9 mouse cellular contexts compared by ENCODE assay signal in genomic region chr7:45555787-45556186, GRCm38 (mm10). TPM values are rescaled to one million over a fixed set of nuclear protein-coding genes. Genes with fewer than 3 reads are reported as not detected.
DNase-seq lines count a peak whose midpoint lies in the region; ATAC-seq and TF ChIP-seq lines count a peak whose summit lies in the region.
"Had no signal": no experiment of that assay in that cellular context is flagged by ENCODE, and none has a peak within 500 bp of the region (broad histone marks: within the 10 kb centered on the region; RNA-seq: fewer than 3 reads in every experiment).

No protein-coding gene starts in this region.

- 22% methylated on average over 8 of the region's 8 CpGs for WGBS in kidney, postnatal 0 days
- 24% methylated on average over 8 of the region's 8 CpGs for WGBS in liver, postnatal 0 days (ENCODE audit: insufficient replicate concordance)

- no peak overlapping the region for H3K4me2 ChIP-seq in kidney, postnatal 0 days (ENCODE audit: low read length)
- H3K4me2 ChIP-seq in liver, postnatal 0 days (ENCODE audit: low read depth, low read length), result no peak overlapping the region
- H3K4me2 ChIP-seq: heart, embryonic 15.5 days had no signal

- no peak for ATAC-seq in Patski
- no peak for ATAC-seq in kidney, postnatal 0 days (replicated peaks; ENCODE audit: low FRiP score, low read depth)
- peak; percentile 42; the same call in 1 of the 2 replicates for ATAC-seq in liver, postnatal 0 days

- TF ChIP-seq CTCF in Patski (IDR thresholded peaks at IDR 0.05), result peak; percentile 96
- peak; percentile 89 for TF ChIP-seq CTCF in kidney, postnatal 0 days (IDR thresholded peaks at IDR 0.05; ENCODE audit: low read depth)
- peak; percentile 94 for TF ChIP-seq CTCF in liver, postnatal 0 days (IDR thresholded peaks at IDR 0.05; ENCODE audit: low read depth)

- H3K4me1 ChIP-seq in kidney, postnatal 0 days (replicated peaks; ENCODE audit: insufficient read depth, low read length), result 0 out of 2 replicates have a peak, but pooled peaks cover under 1% of the 10 kb centered on the region
- peaks cover 6% of the 10 kb centered on the region for H3K4me1 ChIP-seq in liver, postnatal 0 days (ENCODE audit: insufficient read depth)
- H3K4me1 ChIP-seq: heart, embryonic 15.5 days had no signal

- no peak overlapping the region for H3K4me3 ChIP-seq in kidney, postnatal 0 days (replicated peaks; ENCODE audit: low read depth, low read length)
- no peak overlapping the region for H3K4me3 ChIP-seq in liver, postnatal 0 days (ENCODE audit: low read depth, low read length)
- H3K4me3 ChIP-seq: heart, embryonic 15.5 days had no signal

- no peaks in the 10 kb centered on the region for H3K27me3 ChIP-seq in Patski
- no peaks in the 10 kb centered on the region for H3K27me3 ChIP-seq in kidney, postnatal 0 days (ENCODE audit: insufficient read depth, low read length)
- no peaks in the 10 kb centered on the region for H3K27me3 ChIP-seq in liver, postnatal 0 days (ENCODE audit: insufficient read depth, low read length)
- H3K27me3 ChIP-seq: heart, embryonic 15.5 days had no signal

- CTCF ChIA-PET in Patski (lab: Charles Lee), result interaction anchor here (0.7 to 8.6 kb wide), 18 partner anchors 11 to 152 kb away, joined by 3 to 116 read pairs (median 4); no protein-coding TSS in a partner anchor

- TF ChIP-seq EP300 in liver, postnatal 0 days (IDR thresholded peaks at IDR 0.05; ENCODE audit: low read depth), result no peak

- in situ Hi-C loops in Patski (cut with MboI; ENCODE audit: low pct_unique_long_range_greater_than_20kb), result no loop called here

- DNase-seq in CD4-positive helper T cell, adult 2 months (ENCODE audit: low read depth, low spot score), result peak; percentile 74
- no peak for DNase-seq in Patski (ENCODE audit: low read depth, low spot score)
- peak; percentile 88 to 94 for DNase-seq in cerebellum, postnatal 14 days
- peak; percentile 74 for DNase-seq in gastrocnemius, postnatal 25 days
- DNase-seq in kidney, postnatal 0 days (ENCODE audit: low spot score), result peak; percentile 86
- peak; percentile 88 for DNase-seq in liver, postnatal 0 days
- peak; percentile 67 to 81 for DNase-seq in right cerebral cortex, postnatal 10 days (ENCODE audit: low spot score in 2 of 2)
- DNase-seq in urinary bladder, postnatal 25 days (ENCODE audit: low spot score), result peak; percentile 81

- no peaks in the 10 kb centered on the region for H3K36me3 ChIP-seq in kidney, postnatal 0 days (ENCODE audit: insufficient read depth, low read length)
- H3K36me3 ChIP-seq in liver, postnatal 0 days (replicated peaks; ENCODE audit: insufficient read depth, low read length), result no peaks in the 10 kb centered on the region
- H3K36me3 ChIP-seq: heart, embryonic 15.5 days had no signal

- no peak overlapping the region; the same call in 1 of the 2 replicates for H3K27ac ChIP-seq in kidney, postnatal 0 days
- H3K27ac ChIP-seq in liver, postnatal 0 days (ENCODE audit: low read depth), result no peak overlapping the region
- H3K27ac ChIP-seq: heart, embryonic 15.5 days had no signal

- no peaks in the 10 kb centered on the region for H3K9me3 ChIP-seq in kidney, postnatal 0 days (replicated peaks; ENCODE audit: low read length)
- no peaks in the 10 kb centered on the region for H3K9me3 ChIP-seq in liver, postnatal 0 days (ENCODE audit: low read length)
- H3K9me3 ChIP-seq: heart, embryonic 15.5 days had no signal

- no peak overlapping the region for H3K9ac ChIP-seq in kidney, postnatal 0 days (ENCODE audit: low read depth, low read length)
- no peak overlapping the region for H3K9ac ChIP-seq in liver, postnatal 0 days (replicated peaks)
- H3K9ac ChIP-seq: heart, embryonic 15.5 days had no signal

- POLR2A ChIA-PET in Patski (lab: Charles Lee), result no interaction called here

RNA-seq across cellular contexts. Expression of gene Hsd17b14, which starts 1.1 kb away (rescaled TPM):
- 1.6 TPM for polyA plus RNA-seq in Patski (2021)
- 1 to 10 TPM in 1 of 2 experiments, under 1 TPM in 1; 0.99 to 1.2 TPM for total RNA-seq in gastrocnemius, postnatal 25 days (2021)
- 20.5 and 21.0 TPM in 2 replicates for polyA plus RNA-seq in kidney, postnatal 0 days (2015; fragmentation: Nextera tagmentation; extraction: Ambion mirVana)
- polyA plus RNA-seq in liver, postnatal 0 days (2015; fragmentation: Nextera tagmentation; extraction: Ambion mirVana), result 0.24 and 0.62 TPM in 2 replicates

RNA-seq across cellular contexts. Expression of gene Bcat2, which starts 14.2 kb away (rescaled TPM):
- 57.2 TPM for polyA plus RNA-seq in Patski (2021)
- total RNA-seq in gastrocnemius, postnatal 25 days (2021), result 10 to 100 TPM; 56.3 to 63.9 TPM
- 92.7 and 93.0 TPM in 2 replicates for polyA plus RNA-seq in kidney, postnatal 0 days (2015; fragmentation: Nextera tagmentation; extraction: Ambion mirVana)
- 32.3 and 38.9 TPM in 2 replicates for polyA plus RNA-seq in liver, postnatal 0 days (2015; fragmentation: Nextera tagmentation; extraction: Ambion mirVana)

RNA-seq across cellular contexts. Expression of gene Plekha4, which starts 29.7 kb away (rescaled TPM):
- polyA plus RNA-seq in Patski (2021), result 2.2 TPM
- total RNA-seq in gastrocnemius, postnatal 25 days (2021), result 1 to 10 TPM; 7.5 to 8.5 TPM
- polyA plus RNA-seq in kidney, postnatal 0 days (2015; fragmentation: Nextera tagmentation; extraction: Ambion mirVana), result 5.1 and 5.8 TPM in 2 replicates
- polyA plus RNA-seq in liver, postnatal 0 days (2015; fragmentation: Nextera tagmentation; extraction: Ambion mirVana), result 0.51 and 0.91 TPM in 2 replicates

RNA-seq across cellular contexts. Expression of gene Ppp1r15a, which starts 29.7 kb away (rescaled TPM):
- 123 TPM for polyA plus RNA-seq in Patski (2021)
- 10 to 100 TPM; 13.8 to 19.2 TPM for total RNA-seq in gastrocnemius, postnatal 25 days (2021)
- 21.4 and 21.9 TPM in 2 replicates for polyA plus RNA-seq in kidney, postnatal 0 days (2015; fragmentation: Nextera tagmentation; extraction: Ambion mirVana)
- polyA plus RNA-seq in liver, postnatal 0 days (2015; fragmentation: Nextera tagmentation; extraction: Ambion mirVana), result 104 and 113 TPM in 2 replicates

RNA-seq across cellular contexts. Expression of gene Nucb1, which starts 45.6 kb away (rescaled TPM):
- 506 TPM for polyA plus RNA-seq in Patski (2021)
- total RNA-seq in gastrocnemius, postnatal 25 days (2021), result 10 to 100 TPM; 60.8 to 73.2 TPM
- polyA plus RNA-seq in kidney, postnatal 0 days (2015; fragmentation: Nextera tagmentation; extraction: Ambion mirVana), result 246 and 265 TPM in 2 replicates
- 91.5 and 103 TPM in 2 replicates for polyA plus RNA-seq in liver, postnatal 0 days (2015; fragmentation: Nextera tagmentation; extraction: Ambion mirVana)
